Mouse (Mus musculus) cerebellum, postnatal 36 days (tissue): ENCODE results near the gene Mtln.

Experiments
- DNase-seq, 2 experiments: peaks; one replicate each; pipeline ENCODE4 v3.0.0; 2021 to 2022; ENCODE audit warnings: mixed read lengths in 2 of 2

Gene Mtln

DNA sequence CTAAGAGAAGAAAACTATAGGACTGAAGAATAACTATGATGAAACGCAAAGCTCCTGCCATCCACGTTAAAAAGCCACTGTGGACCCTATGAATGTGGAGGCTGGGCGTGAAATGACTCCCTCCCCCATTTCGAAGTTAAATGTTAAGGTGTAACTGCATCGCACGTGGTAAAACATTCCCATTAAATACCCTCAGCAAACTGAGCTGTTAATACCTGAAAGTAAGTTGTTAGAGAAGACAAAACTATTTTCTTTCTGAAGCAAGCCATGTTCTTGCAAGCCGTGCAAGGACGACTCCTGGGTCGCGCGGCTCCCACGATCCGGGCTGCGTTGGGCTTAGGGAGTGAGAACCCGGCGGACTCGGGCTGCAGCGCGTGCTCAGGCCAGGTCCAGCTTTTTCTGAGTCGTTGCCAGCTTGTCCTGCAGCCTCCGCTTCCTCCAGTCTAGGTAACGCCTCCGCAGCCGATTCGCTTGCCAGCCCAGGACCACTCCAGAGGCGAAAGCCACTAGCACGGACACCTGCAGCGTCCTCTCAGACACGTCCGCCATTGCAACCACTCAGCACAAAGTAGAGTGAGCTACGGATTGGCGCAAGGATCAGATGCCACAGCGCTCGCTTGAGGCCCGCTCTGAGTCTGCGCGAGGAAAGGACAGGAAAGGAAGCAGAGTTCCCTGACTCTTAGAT lies at the start of gene Mtln:
TSS of gene Mtln (minus strand) at position 570 of the 685 bp plus-strand sequence.
- DNase-seq = peak; percentile 91 to 92

DNA sequence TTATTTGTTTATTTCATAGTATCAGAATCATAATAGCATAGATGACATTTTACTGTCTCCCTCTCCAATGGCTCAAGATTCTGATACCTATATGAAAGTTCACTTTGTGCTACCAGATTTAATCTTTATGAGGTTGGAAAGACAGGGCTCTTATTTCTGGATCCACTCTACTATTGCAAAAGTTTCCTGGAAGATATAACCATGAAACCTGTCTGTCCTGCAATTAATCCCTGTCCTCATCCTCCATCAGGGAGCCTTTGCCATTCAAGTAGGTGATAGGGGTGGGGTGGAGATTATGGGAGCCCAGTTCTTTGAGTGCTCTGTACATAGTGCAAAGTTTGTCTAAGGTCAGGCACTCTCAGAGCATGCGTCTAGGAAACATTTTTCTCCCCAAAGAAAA lies 49.1 kb upstream of the Mtln start:
- no peak for DNase-seq

DNA sequence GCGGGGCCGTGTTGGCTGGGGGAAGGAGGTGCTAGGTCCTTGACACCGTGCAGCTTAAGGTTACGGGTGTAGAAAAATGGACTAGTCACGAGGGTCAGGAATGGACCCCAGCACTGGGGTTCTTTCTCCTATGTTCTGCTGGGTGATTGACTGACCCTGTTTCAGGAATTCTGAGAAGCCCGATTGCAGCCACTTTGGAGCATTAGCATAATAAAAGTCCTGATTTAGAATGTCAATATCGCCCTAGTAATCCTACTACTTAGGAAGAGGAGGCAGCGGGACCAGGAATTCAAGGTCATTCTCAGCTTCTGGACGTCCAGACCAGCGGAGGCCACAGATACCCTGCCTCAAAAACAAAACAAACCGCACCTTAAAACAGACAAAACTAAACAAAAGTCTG lies 47.1 kb upstream of the Mtln start:
- DNase-seq = no peak

DNA sequence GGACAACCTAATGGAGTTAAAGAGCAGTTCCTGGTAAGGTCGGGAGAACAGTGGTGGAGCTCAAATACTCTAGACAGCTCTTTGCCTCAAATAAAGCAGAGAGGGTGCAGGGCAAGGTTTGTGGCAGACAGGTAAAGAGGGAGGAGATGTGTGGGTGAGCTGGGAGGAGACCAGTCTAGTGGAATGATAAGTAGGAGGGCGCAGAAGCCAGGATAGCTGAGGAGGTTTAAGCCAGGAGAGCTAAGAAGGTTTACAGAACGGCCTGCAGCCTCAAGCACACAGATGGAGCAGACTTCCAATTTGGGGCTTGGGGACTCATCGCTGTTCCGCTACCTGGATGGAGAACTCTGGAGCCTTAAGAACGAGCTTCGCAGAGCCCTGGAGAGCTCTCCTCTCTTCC lies 46.3 kb upstream of the Mtln start, which contains the start of gene Acoxl:
TSS of gene Acoxl (plus strand) at position 301 of the 400 bp plus-strand sequence.
- DNase-seq = no peak

GRCm38 (mm10) chr2:127832833-127833190 lies 40.5 kb upstream of the Mtln start:
- DNase-seq = no peak

DNA sequence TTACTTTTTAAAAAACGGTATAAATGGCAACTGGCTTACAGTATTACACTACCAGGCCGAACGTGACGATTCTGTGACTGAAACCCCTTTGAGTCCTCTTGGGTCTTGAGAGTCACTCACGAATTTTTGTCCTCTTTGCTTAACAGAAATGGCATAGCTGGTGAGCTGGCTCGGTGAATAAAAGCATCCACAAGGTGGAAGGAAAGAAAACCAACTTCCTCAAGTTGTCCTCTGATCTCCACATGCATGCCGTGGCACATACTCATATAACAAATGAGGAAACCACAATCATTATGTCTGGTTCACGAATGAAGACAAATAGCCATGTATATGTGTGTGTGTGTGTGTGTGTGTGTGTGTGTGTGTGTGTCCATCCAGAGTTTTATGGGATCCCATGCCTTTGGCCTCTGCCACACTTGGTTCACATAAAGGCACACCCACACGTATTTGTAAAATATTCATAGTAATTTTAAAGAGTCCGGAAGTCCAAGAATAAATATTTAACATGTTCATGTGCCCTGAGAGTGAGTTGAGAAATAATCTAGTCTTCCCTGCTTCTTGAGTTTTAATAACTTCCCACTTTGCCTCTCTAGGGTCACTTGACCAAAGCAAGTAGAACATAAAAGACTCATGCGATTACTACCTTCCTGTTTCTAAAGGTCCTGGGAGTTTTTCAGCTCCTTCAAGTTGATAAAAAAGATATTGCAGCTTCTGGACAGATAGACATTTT lies 40.0 kb upstream of the Mtln start:
- DNase-seq = no peak

GRCm38 (mm10) chr2:127831401-127832102 lies 39.3 kb upstream of the Mtln start, which contains the start of gene Bub1:
Gene Bub1 (minus strand): TSS chr2:127831865.
- peak; percentile 95 to 96 for DNase-seq

- DNase-seq = no peak
Observed at GRCm38 (mm10) chr2:127789651-127790270, 2.5 kb downstream of the Mtln start.

DNA sequence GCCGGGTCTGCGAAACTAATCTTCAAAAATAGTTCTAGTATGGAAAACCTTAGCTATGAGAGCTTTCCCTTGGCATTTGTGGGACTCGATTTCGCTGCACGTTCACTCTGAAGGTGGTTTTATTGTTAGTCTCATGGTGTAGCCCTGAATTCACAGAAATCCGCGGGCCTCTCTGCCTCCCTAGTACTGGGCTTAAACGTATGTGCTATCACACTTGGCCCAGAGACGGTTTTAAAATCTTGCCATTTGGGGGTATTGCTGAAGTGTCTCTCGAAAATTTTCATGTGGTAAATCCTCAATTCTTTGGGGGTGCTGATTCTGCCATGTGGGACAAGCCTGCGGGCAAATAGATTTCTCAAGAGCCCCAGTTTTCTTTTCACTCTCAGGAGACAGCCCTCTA lies 3.1 kb downstream of the Mtln start:
- no peak for DNase-seq

DNA sequence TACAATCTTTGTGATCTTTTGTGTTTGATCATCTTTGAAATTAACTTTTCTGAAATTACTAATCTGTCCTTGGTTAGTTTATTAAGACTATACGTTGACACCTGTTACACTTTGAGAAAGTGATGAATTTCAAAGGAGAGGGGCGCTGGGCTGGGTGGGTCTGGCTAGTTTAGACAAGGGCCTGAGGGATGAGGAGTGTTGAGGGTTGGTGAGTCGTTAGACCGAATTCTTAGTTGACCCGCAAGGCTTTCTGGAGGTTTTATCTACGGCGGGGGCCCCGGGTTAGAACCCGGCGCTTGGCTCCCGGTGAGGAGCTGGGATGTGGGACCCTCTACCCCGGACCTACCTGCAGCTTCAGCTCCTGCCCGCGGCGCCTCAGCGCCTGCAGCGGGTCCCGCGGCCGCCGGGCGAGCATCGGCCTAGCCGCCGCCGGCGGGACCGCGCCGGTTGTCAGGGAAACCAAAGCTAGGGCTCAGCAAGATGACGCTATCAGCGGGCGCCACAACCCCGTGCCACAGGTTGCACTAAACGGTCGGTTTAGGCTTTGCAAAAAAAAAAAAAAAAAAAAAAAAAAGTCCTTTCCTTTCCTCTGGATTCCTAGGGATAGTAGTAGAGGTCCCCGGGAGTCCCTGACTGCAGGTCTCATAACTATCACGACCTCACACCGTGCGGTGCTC lies 3.7 kb downstream of the Mtln start, which contains the start of gene Nphp1:
TSS of gene Nphp1 (minus strand) at position 458 of the 677 bp plus-strand sequence.
- DNase-seq = peak; percentile 83 to 86

DNA sequence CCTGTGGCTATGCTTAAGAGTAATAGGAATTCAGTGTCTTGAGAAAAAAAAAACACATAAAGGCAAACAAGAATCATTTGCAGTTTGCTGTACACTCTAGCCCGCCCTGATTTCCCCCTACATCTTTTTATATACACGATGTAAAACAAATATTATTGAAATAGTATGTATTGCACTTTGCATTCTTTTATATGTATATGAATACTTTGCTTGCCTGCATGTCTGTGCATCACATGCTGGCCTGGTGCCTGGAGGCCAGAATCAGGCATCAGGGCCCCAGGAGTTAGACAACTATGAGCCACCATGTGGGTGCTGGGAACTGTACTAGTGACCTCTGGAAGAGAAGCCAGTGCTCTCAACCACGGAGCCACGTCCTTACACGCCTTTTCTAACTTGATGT lies 5.1 kb downstream of the Mtln start:
- DNase-seq = no peak

DNA sequence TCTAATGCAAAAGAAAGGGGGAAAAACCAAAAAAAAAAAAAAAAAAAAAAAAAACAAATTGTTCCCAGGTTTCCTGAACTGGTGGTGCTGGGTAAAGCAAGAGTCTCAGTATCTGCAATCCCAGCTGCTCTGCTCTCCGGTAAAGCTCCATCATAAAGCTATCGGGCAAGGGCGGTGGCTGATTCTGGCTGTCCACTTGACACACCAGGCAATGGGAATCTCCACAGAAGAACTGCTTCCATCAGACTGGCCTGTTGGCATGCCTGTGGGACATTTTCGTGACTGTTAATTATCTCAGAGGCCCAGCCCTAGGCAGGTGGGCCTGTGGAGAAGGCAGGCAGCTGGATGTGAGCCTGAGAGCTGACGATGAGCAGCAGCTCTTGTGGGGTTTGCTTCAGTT lies 13.8 kb downstream of the Mtln start:
- no peak for DNase-seq

GRCm38 (mm10) chr2:127775013-127775412 lies 17.3 kb downstream of the Mtln start:
- no peak for DNase-seq

DNA sequence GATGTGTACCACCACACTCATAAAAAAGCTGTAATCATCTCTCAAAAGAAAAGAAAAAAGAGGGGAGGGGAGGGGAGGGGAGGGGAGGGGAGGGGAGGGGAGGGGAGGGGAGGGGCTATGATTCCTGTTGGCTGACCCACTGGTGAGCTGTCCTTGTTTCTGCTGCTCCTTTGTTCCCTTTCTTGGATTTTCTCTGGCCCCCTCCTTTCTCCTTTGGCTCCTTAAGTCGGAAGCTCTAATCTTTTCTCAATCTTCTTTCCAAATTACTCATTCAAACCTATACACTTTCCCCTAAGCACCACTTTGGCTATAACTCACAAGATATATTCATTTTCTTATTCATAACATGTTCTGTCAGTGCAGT lies 17.7 kb downstream of the Mtln start:
- no peak for DNase-seq

GRCm38 (mm10) chr2:127773938-127774577 lies 18.2 kb downstream of the Mtln start:
- no peak for DNase-seq

DNA sequence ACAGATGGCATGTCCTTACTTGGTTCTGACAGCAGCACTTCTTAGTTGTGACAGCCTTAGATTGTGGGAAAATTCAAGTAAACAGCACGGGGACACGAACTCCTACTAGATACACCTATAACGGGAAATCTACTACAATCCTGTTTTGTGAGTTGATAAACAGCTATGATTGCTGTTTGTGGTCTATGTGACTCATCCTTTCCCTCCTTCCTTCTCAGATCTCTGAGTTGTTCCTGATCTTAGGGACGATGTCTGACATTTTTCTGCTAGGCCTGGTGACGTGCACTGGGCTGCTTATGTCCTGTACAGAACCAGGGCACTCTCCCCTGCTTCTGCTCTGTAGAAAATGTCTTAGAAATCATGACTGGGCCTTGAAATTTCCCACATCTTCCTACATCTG lies 30.7 kb downstream of the Mtln start:
- DNase-seq = no peak

- DNase-seq = no peak
Observed at GRCm38 (mm10) chr2:127760429-127761000, 31.8 kb downstream of the Mtln start.

GRCm38 (mm10) chr2:127760014-127760413 lies 32.3 kb downstream of the Mtln start:
- DNase-seq = no peak

DNA sequence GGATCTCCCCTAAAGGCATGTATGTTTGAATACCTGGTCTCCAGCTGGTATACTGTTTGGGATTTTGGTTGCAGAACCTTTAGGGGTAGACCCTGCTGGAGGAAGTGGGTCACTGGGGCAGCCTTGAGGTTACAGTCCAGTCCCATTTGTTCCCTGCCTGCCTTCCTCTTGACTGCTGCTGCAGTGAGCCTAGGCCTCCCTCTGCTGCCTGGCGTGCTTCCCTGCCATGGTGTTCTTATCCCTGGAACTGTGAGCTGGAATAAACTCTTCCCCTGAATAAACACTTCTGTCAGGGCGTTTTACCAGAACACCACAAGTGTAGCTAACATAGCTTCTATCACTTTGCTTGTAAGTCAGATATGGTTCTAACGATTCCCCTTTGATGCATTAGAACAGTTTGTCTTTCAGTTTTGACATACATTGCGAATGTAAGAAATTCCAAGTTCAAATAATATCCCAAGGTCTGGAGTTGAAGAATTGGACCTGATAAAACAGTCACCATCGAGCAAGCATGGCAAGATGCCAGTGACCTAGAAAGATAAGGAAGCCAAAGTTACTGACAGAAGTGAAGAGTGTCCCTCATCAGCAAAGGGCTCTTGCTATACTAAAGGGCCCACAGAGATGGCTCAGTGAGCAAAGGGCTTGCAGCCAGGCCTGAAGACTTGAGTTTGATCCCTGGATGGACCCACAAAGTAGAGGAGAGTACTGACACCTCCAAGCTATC lies 33.0 kb downstream of the Mtln start:
- DNase-seq = no peak

DNA sequence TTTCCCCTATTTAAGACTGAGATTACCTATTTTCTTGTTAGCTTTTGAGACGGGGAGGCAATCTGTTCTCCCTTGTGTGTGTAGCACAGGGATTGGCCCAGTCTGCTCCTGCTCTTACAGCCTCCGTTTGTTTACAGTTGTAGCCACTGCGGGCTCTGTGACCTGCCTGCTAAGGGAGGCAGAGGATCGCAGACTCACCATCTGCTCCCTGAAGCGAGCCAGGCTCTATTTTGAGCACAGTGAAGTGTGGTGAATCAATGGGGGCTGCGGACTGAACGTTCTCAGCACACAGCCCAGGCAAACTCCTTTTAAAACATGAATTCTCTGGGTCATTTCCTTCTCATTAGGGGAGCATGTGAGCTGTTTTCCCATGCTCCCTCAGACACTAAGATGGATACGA lies 35.1 kb downstream of the Mtln start:
- DNase-seq = peak; percentile 83

DNA sequence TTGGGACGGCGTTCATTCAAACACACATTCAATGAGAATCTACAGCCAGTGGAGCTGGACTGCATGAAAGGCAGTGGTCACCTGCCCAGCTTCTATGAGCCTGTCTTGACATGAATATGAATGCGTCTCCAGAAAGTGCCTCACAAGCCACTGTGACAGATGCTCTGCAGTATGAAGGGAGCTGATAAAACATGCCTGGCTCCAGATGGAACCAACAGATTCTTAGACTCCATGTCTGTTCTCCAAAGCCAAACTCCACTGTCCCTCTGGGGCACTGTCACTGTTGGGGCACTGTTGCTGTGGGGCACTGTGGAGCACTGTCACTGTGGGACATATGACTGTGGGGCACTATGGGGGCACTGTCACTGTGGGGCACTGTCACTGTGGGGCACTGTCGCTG lies 38.2 kb downstream of the Mtln start:
- no peak for DNase-seq
